Mouse (Mus musculus): ENCODE measurements around the gene Pcsk7. TPM values are rescaled to one million over a fixed set of nuclear protein-coding genes. Genes with fewer than 3 reads are reported as not detected.

Gene Pcsk7
- total RNA-seq, 2 experiments from 2014 or later: 13.5 to 15.6 TPM

- intact Hi-C loops (cut with DNase I): loop anchor here (1.0 kb wide), 1 partner anchor 26 kb away; no protein-coding TSS in a partner anchor
- DNase-seq: peak; percentile 55 to 61
Observed at GRCm38 (mm10) chr9:45936883-45937282, 30.6 kb downstream of the Pcsk7 start.

GRCm38 (mm10) chr9:45938088-45938487 lies 31.8 kb downstream of the Pcsk7 start:
- peak in 1 of 2 experiments; percentile 54 for DNase-seq
- intact Hi-C loops (cut with DNase I): no loop called here

DNA sequence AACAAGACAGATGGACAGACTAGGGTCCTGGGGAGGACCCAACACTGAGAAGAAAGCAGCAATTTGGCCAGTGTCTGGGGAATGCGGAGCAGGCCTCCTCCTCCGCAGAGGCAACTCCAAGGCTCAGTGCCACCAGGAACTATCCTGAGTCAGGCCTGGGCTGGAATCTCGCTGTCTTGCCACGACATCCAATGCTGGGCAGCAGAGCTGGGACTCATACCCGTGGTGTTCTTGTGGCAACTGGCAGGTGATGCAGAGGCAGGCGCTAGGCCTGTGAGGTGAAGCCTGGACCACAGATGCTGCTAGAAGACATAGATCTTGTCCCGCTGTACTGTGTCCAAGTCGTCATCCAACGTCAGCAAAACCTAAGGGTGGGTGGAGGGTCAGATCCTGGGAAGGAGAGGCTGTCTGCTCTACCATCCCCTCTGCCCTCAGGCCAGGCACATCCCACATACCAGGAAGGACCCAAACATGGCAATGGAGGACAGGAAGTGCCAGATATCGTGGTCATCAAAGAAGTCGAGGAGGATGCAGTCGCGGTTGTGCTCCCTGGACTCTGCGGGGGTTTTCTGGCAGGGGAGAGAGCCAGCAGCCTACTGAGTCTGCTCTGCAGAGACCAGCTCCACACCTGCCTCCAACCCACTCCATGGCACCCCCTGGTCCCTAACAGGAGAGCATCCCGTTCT lies 32.8 kb downstream of the Pcsk7 start:
- intact Hi-C loops (cut with DNase I): no loop called here

DNA sequence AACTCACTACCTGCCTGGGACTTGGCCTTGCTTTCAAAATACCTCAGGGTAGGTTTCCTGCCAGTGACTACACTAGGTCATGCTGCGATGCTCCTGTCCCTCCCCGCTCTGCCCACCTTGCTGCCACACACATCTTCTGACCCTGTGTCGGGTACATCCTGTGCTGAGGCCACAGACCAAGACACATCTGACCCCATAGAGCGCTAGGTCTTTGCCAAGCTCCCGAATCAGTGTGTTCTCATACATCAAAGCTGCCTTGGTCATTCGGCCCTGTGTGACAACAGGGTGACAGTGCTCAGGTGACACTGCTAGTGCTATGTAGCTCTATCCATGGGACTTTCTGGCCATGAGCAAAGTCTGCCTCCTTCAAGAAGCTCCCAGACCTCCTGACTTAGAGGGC lies 33.5 kb downstream of the Pcsk7 start:
- intact Hi-C loops (cut with DNase I): no loop called here
- no peak for DNase-seq

More for the DNA sequence above, 32.8 kb downstream of the Pcsk7 start:
- DNase-seq: no peak

DNA sequence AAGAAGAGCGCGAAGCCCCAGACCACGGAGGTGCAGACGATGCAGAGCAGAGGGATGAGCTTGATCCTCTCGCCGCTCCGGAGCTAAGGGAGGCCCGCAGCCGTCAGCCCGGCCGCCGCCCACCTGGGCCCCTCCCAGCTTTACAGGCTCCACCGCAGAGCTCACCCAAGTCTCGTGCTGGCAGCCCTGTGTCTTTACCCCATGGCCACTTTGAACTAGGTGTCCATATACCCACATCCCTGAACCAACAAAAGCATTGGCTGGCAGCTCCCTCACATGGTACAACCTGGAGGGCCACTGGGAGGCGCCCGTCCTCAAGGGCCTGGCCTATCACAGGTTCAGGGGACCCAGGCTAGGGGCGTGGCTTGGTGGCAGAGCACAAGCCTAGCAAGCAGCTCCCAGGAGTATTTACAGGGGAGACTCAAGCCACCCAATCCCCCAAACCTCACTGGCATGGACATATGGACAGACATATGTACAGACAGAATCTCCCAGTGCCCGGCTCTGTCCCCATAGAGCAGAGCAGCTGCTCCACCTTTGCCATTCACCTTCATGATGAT lies 35.1 kb downstream of the Pcsk7 start:
- DNase-seq: no peak
- intact Hi-C loops (cut with DNase I): no loop called here

DNA sequence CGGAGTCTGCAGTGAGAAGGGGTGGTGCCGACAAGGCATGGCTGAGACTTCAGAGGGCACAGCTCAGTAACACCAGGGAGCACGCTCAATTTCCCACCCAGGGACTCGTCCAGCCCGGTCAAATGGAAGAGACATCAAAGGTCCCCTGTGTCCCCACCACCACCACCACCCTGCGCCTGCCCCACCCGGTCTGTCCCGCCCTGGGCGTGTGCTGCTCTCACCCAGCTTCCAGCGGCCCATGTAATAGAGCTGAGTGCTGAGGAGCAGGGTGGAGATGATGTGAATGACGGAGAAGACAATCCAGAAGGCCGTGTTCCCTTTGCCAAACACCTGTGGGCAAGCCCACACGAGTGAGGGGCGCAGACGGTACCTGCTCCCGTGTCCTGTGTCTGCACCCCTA lies 36.2 kb downstream of the Pcsk7 start:
- intact Hi-C loops (cut with DNase I): no loop called here
- no peak for DNase-seq

GRCm38 (mm10) chr9:45942916-45943315 lies 36.6 kb downstream of the Pcsk7 start:
- DNase-seq: no peak
- intact Hi-C loops (cut with DNase I): no loop called here

DNA sequence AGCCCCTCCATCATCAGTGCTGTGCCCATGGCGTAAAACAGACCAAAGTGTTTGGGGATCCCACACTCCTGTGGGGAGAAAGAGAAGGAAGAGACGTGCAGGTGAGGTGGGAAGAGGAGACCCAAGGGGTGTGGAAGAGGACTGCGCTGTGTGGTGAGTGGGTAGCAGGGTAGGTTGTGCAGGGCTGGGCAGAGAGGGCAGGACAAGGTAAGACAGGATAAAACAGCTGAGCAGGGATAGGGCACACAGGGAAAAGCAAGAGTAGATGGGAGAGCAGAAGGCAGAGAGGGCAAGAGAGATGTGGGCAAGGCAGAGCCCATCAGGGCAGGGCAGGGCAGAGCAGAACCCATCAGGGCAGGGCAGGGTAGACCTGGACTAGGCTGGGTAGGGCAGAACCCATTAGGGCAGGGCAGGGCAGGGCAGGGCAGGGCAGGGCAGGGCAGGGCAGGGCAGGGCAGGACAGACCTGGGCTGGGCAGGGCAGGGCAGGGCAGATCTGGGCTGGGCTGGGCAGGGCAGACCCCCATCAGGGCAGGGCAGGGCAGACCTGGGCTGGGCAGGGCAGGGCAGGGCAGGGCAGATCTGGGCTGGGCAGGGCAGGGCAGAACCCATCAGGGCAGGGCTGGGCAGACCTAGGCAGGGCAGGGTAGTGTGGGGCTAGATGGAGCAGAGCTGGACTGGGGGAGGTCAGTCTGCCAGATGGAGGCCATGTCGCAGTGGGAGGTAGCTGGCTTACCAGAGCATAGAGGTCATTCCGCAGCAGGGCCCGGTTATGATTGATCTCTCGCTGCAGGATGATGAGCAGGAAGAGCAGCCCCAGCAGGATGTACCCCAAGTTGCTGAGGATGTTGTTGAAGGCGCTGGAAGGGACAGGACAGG lies 37.6 kb downstream of the Pcsk7 start:
- DNase-seq: no peak
- intact Hi-C loops (cut with DNase I): no loop called here

- intact Hi-C loops (cut with DNase I): no loop called here
- DNase-seq: no peak
Observed at GRCm38 (mm10) chr9:45944506-45945400, 38.5 kb downstream of the Pcsk7 start.

DNA sequence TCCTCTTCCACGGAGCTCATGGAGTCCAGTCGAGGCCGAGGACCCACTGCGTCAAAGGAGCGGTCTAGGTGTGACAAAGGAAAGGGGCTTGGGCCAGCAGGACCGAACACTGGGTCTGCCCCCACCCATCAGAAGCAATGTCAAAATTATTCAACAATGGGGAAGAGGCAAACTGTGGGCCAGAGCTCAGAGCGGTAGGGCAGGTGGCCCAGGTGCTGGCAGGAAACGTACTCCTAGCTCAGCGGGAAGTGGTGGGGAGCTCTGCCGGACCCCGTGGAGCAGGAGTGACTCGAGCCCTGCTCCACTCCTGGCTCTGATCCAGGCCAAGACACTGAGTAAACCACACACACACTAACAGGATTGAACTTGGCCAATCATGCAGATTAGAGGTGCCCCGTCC lies 39.4 kb downstream of the Pcsk7 start:
- no peak for DNase-seq
- intact Hi-C loops (cut with DNase I): no loop called here

DNA sequence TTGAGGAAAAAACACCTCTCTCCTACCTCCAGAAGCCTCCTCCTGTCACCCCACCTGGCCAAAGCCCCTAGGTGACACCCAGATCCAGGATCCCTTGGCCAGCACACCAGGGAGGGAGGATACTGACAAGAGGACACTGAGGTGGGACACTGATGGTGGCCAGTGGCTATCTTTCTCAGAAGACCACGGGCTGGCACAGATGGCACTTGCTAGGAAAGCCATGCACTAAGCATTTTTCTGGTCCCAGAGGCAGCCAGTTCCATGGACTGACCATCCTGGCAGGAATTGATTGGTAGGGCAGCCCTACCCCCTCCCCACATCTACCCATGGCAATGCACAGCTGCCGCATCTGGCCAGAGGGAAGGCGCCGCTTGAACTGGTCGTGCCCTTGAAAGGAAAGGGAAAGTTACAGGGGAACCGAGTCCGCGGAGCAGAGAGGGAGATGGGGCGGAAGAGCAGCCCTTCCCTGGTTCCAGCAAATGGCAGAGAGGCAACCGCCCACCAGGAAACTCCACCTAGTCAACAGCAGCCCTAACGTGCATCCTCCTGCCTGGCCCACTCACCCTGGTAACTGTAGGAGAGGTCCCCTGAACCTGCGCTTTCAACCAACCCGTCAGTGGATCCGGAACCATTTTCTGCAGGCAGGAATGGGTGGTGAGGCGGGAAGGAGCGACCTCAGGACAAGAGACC lies 40.0 kb downstream of the Pcsk7 start:
- DNase-seq: no peak
- intact Hi-C loops (cut with DNase I): no loop called here

DNA sequence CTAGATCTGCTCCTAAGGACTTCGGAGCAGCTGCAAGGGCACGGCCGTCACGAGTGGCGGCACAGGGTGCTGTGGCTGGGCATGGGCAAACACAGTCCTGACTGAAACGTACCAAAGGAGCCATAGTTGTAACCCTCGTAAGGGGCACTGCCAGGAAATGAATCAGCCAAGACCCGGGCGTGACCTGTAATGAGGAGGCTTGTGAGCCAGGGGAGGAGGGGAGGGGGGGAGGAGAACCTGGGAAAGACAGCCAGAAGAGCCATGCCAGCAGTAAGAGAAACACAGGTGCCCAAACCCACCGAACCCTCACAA lies 40.5 kb downstream of the Pcsk7 start:
- DNase-seq: no peak
- intact Hi-C loops (cut with DNase I): no loop called here

DNA sequence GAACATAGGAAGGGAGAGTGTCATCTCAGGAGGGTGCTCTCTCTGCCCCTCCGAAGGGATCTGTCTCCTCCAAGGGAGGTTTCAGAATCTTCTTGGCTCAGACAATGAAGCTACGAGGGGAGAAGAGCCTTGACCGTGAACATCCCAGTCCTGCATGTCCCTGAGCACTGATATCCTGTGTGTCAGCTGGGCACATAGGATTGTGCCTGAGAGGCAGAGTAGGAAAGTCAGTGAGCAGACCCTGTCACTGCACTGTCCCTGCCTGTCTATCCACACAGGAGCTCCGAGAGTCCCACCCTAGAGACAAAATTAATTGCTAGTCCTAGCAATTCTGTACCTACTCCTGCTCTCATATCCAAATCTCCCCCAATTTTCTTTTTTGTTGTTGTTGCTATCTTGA lies 45.8 kb downstream of the Pcsk7 start:
- intact Hi-C loops (cut with DNase I): no loop called here

GRCm38 (mm10) chr9:45952890-45953289 lies 46.6 kb downstream of the Pcsk7 start:
- no peak for DNase-seq
- intact Hi-C loops (cut with DNase I): no loop called here

More for the DNA sequence above, 45.8 kb downstream of the Pcsk7 start:
- no peak for DNase-seq

- no peak for DNase-seq
- intact Hi-C loops (cut with DNase I): loop anchor here (2.0 kb wide), 1 partner anchor 31 kb away; no protein-coding TSS in a partner anchor
Observed at GRCm38 (mm10) chr9:45953511-45954293, 47.4 kb downstream of the Pcsk7 start.

DNA sequence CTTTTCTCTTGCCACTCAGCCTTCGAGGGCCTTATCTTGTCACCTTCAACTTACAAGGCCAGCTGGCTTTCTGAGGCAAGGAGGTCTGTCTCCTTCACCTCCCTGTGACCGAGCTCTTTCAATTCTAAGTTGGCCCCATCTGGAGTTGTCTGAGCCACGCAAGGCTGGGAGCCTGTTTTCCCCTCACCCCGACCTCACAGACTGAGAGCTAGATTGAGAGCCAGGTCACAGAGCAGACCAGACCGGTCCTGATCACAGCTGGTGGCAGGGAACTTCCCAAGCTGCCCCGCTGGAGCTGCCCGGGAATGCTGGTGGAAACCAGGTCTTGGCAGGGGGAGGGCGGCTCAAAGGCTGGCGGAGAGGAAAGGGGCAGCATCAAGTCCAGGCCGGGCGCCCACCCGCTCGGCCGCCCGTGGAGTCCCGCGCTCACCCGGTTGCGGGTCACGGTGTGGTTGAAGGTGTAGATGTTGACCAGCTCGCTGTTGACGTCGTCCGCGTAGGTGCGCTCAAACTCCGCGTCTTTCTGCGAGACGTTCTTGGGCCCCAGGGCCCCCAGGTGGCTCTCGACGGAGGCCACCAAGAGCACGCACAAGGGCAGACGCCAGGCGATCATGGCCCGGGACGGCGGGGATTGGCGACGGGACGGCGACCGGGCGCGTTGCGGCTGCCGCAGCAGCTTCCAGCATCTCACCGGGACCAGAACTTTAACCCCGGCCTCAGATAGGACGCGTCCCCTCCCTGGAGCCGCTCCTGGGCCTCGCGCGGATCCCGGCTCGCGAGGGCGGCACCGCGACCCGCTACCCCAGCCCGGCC lies 48.2 kb downstream of the Pcsk7 start:
- intact Hi-C loops (cut with DNase I): loop anchor here (1.0 to 2.0 kb wide), 2 partner anchors 30 to 47 kb away; no protein-coding TSS in a partner anchor
- peak in 1 of 2 experiments; percentile 56 for DNase-seq

DNA sequence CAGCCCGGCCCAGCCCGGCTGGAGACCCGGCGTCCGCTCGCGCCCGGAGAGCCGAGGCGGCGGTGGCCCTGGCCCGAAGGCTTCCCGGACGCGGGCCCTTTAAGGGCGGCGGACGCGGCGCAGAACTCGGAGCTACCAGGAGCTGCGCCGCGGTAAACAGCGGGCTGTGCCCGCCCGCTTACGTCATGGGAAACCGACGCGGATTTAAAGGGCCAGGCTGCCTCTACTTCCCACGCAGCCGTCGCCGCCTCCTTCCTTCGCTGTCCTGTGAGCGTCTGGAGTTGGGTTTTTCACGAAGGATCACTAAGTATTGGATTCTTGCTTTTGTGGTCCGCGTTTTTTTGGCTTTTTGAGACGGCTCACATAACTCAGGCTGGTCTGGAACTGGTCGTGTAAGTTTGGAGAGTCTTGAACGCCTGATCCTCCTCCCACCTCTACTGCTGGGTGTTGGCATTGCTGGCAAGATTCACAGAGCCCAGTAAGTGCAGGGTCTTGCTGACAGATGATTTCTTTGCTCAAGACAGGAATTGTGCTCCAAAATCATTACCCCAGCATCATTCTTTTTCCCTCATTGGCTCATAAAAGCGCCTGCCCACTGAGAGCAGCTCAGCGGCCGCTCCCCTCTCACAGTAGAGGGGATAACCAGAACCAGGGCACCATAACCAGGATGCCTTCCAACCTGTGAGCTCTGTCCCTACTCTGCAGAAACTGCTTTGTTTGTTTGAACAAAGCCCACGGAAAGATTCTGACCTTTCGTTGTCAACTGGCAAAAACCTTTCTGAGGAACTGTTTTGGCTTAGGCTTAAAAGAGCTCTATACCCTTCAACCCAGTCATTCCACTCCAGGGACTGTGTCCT lies 49.0 kb downstream of the Pcsk7 start, which contains the start of gene Sidt2:
Sidt2 (minus strand) TSS at position 152 of the 857 bp plus-strand sequence.
- intact Hi-C loops (cut with DNase I): loop anchor here (1.0 to 2.0 kb wide), 2 partner anchors 29 to 48 kb away; no protein-coding TSS in a partner anchor
- peak; percentile 90 to 92 for DNase-seq

Data from heart, postnatal 36 days (tissue).